Mouse (Mus musculus): ENCODE data around the gene Fap. TPM values are rescaled to one million over a fixed set of nuclear protein-coding genes. Genes with fewer than 3 reads are reported as not detected.

The Fap gene
- polyA plus RNA-seq, 1 experiment = 3.1 TPM

DNA sequence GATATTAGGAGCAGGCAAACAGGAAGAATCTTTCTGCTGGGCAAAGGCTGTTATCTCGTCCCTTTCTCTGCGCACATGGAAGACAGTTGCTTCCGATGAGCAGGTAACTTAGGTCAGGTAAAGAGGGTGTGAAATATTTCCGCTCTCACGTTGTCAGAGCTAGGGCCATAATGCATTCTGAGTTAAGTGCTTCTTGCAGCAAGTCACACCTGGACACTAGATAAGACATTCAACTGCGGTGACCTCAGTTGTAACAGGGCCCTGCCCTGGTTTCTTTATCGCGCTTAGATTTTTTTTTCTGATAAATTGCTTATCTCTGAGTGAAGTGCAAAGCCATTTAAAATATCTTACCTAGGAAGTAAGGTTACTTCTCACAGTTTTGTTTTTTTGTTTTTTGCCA lies 38.4 kb downstream of the Fap start:
- DNase-seq (ENCODE audit: extremely low spot score in 1 of 2, low spot score in 1 of 2) = no peak

DNA sequence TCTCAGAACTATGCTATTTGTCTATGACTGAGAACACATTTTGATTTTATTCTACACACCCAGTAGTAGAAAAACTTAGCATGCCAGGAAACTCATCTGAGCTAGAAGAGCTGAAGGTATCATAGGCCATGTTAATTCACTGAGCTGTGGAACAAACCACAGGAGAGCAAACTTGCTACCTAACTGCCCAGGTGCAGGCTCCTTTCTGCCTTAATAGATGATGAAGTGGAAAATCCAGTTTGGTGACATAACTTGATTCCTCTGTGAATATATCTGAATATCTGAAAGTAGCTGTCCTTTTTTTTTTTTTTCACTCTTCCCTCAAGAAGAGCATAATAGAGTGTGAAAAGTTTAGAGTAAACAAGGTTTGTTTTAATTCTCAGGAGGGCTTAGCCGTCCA lies 42.8 kb downstream of the Fap start:
- DNase-seq (ENCODE audit: extremely low spot score in 1 of 2, low spot score in 1 of 2) = no peak

- peak; percentile 63 to 82 for DNase-seq (ENCODE audit: extremely low spot score in 1 of 2, low spot score in 1 of 2)
Observed at GRCm38 (mm10) chr2:62526399-62526798, 47.5 kb downstream of the Fap start.

DNA sequence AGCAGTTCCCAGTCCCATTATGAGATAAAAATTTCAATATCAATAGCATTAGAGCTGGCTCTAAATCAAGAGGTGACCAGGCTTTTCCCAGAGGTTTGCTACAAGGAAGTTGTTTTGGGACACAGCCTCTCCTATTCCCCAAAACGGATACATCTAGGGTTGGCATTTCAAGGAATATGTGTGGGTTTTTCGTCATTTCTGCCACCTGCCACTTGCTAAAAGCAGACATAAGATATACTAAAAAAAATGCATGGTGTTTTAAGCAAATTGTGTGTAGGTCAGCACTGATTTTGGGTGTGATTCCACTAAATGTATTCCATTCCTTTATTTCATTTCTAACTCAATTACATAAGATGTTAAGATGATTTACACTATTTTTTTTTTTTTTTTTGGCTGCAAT lies 56.1 kb downstream of the Fap start:
- DNase-seq (ENCODE audit: extremely low spot score in 1 of 2, low spot score in 1 of 2) = peak; percentile 70 to 74

DNA sequence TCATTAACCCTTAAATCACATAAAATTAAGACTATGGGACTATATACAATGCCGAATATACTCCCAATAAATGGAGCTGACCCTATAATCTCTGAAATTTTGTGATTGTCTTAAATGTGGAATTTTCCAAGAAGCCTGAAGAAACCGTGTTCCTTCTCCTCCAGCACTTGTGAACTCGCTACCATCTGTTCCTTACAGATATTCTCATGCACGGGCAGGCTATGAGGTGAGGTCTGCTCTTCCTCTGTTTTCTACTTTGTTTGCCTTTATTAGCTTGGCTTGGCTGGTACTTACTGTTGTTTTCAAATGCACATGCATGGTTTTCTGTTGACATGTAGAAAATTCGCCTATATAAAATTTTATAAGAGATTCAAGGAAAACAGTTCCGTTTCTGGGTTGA lies 59.4 kb downstream of the Fap start:
- no peak for DNase-seq (ENCODE audit: extremely low spot score in 1 of 2, low spot score in 1 of 2)

GRCm38 (mm10) chr2:62513477-62513876 lies 60.4 kb downstream of the Fap start:
- DNase-seq (ENCODE audit: extremely low spot score in 1 of 2, low spot score in 1 of 2) = peak; percentile 59 to 84

DNA sequence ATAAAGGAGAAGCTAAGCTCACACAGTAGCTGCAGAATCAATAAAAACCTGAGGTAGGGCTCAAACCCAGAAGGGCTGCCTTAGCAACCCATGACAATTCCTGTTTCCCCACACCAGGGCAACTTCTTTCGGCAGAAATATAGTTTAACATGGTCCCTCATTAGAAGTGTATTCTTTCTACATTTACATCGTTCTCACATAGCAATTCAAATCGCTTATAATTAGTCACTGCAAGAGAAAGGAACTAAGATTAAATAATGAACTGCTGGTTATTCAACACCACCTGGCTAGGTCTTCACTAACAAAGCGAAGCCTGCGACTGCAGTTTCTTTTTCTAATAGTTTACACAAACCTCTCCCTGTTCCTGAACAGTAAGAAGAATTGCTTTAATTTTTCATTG lies 66.7 kb downstream of the Fap start:
- DNase-seq (ENCODE audit: extremely low spot score in 1 of 2, low spot score in 1 of 2) = no peak

GRCm38 (mm10) chr2:62506441-62506840 lies 67.4 kb downstream of the Fap start:
- DNase-seq (ENCODE audit: extremely low spot score in 1 of 2, low spot score in 1 of 2) = no peak

DNA sequence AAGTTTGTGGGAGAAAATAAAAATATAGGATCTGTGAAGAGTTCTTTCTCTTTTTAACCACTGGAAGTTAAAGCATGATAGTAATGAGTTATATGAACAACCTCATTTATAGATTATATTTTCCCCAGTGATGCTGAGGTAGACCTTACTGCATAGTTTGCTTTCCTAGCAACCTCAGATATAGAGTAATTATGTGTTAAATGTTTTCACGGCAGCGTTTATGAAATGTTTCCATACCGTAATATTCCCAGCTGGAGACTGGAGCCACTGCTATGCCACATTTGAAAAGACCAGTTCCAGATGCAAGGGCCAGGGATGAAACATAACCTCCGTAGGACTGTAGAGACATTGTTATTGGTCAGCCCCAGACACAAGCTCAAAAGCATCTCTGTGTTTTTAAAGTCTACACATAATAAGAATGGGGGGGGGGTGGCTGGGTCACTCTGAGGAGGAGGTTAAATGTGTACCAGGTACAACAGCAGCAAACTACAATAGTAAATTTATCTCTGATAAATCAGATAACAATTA lies 69.5 kb downstream of the Fap start:
- DNase-seq (ENCODE audit: extremely low spot score in 1 of 2, low spot score in 1 of 2) = no peak

- no peak for DNase-seq (ENCODE audit: extremely low spot score in 1 of 2, low spot score in 1 of 2)
Observed at GRCm38 (mm10) chr2:62503326-62503725, 70.5 kb downstream of the Fap start.

DNA sequence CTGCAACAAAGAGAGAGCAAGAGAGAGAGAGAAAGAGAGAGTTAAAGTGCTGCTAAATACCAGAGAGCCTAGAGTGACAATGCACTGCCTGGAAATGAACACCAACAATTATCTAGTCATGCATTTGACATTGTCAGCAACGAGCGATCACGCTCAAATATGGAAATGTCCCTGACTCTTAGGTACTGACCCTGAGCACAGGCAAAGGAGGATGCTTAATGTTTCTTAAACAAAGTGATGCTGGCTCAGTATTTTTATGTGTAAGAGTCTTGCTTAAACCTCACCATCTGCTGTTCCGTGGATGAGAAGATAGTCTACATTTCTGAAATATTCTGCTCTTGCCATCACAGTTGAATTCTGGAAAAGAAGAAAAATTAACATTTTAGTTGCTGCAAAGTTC lies 71.4 kb downstream of the Fap start:
- peak in 1 of 2 experiments; percentile 43 for DNase-seq (ENCODE audit: extremely low spot score in 1 of 2, low spot score in 1 of 2)

GRCm38 (mm10) chr2:62498821-62499220 lies 75.1 kb downstream of the Fap start:
- DNase-seq (ENCODE audit: extremely low spot score in 1 of 2, low spot score in 1 of 2) = no peak

DNA sequence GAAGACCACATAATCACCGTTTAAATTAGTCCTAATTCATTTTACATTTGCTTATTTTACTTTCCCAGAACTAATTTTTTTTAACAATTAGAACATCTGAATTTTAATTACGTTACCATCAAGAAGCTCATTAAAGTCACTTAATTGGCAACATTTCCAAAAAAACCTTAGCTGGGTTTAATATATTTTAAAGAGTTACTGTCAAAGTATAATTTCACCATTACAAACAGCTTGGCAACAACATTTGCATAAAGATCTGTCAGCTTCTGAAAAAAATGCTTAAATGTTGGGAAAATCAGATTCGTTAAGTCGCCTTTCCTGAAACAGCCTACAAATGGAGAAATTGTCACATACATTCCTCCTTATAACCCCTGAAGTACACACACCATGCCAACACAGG lies 75.8 kb downstream of the Fap start:
- no peak for DNase-seq (ENCODE audit: extremely low spot score in 1 of 2, low spot score in 1 of 2)

GRCm38 (mm10) chr2:62497333-62498002 lies 76.4 kb downstream of the Fap start:
- no peak for DNase-seq (ENCODE audit: extremely low spot score in 1 of 2, low spot score in 1 of 2)

DNA sequence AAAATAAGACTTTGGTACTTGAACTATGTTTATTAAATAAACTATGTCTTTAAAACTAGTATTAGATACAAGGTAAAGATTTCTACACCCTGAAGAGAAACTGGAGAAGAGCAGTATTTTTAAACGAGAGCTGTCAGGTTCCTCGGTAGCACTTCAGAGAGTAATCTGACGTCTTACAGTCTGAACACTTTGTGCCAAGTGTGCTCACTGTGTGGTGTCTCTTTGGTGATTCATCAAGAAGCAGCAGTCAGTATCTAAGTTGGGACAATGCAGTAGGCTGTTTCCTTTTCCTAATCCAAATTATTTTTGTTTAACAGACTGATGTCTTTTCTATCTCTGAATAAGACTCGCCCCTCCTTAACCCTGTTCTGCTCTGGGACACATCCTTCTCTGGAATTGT lies 78.5 kb downstream of the Fap start:
- DNase-seq (ENCODE audit: extremely low spot score in 1 of 2, low spot score in 1 of 2) = peak in 1 of 2 experiments; percentile 58

- peak in 1 of 2 experiments; percentile 17 for DNase-seq (ENCODE audit: extremely low spot score in 1 of 2, low spot score in 1 of 2)
Observed at GRCm38 (mm10) chr2:62489832-62490231, 84.0 kb downstream of the Fap start.

- no peak for DNase-seq (ENCODE audit: extremely low spot score in 1 of 2, low spot score in 1 of 2)
Observed at GRCm38 (mm10) chr2:62484906-62485305, 89.0 kb downstream of the Fap start.

DNA sequence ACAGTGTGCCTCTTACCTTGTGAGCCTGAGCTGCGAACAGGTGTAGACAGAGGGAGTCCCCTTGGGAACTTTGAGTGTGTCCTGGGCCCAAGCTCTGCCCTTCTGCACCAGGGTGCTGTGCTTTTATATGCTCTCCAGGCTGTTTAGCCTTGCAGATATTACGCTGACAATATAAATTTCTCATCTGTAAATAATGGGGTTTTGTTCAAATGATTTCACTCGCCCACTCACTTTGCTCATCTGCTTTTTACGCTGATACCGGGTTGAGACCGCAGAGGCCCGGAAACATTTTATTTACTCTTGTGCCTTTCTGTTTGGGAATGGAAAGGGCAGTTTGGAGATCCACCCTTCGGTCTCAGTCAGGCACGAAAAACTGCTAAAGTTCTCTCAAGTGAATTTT lies 90.3 kb downstream of the Fap start, which contains the start of gene Gcg:
Gene Gcg, minus strand, starts transcription at position 101 of the 400 bp plus-strand sequence.
- DNase-seq (ENCODE audit: extremely low spot score in 1 of 2, low spot score in 1 of 2) = no peak

DNA sequence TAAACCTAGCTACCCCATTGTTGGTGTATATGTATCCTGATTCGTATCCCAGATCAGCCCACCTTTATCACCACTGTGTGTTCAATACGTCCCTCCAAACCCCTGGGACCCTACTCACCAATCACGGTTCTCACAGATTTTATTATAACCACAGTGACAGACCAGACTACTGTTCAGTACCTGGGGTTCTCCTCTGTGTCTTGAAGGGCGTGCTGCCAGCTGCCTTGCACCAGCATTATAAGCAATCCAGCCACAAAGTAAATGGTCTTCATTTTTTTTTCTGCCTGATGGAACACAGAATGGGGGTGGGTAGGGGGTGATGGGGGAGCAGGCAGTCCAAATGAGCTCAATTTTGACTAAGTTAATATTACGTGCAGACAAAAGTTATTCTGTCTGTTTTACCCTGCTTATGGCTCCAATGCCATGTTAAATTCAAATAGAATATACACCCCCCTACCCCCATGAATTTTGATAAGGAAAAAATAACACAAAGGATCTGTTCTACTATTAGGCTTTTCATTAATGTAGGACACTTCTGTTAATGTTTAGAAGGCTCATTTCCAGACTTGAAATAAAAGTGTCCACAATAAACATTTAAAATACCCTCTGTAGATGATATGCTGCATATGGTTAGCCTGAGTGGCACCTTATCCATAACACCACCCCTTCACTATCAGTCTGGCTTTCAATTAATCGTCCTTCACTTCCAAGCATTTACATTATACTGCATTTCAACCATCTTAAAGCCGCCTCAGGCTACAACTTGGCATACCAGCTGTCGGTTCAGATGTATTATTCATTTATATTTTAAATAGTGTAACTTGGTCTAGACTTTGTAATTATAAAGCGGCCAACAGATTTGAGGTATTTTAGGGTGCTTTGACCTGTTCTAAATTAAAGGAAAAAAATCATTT lies 93.3 kb downstream of the Fap start:
- no peak for DNase-seq (ENCODE audit: extremely low spot score in 1 of 2, low spot score in 1 of 2)

DNA sequence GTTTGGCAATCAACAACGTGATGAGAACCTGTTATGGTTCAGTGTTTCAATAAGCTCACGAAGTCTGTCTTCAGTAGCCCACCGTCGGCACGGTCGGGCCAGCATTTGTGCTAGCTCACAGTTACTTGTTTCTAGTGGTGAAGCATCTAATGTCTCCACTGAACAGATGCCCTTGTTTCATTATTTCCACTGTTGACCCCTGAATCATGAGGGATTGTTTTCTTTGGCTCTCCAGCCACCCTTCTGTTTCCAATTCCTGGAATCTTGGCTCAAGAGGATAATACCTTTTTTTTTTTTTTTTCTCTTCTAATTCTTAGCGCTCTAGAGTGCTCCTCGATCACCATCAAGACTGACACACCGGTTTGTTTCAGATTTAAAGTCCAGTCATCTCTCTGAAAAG lies 104.3 kb downstream of the Fap start:
- DNase-seq (ENCODE audit: extremely low spot score in 1 of 2, low spot score in 1 of 2) = no peak

DNA sequence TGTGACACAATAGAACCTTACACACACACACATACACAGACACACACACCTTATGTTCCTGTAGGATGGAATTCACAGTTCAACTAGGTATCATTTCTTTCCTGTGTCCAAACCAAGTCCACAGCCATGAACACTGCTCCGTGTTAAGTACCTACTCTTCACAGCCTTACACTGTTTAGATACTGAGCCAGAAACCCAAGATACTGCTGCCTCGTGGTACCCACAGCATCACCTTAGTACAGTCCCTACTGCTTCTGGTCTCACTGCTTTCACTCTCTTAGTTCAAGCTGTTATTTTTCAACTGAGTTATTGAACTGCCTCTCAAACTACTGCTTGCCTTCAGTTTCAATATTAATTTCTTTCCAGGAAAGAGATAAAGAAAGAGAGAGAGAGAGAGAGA lies 110.6 kb downstream of the Fap start:
- no peak for DNase-seq (ENCODE audit: extremely low spot score in 1 of 2, low spot score in 1 of 2)

DNA sequence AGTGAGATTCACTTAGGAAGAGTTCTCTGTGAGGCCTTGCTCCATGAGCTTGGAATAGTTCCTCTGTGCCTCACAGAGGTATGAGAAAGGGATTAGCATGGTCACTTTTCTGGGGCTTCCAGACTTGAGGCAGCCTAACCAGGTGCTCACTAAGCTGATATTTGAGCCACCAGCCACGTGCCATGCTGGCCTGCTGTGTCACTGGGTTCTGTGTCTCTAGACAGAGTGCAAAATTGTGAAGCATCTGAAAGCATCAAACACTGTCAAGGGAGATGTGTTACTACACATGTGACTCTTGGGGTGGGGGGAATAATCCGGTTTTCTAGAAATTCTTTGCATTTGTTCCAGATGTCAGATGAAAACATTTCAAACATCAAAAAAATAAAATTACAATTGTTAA lies 111.7 kb downstream of the Fap start:
- DNase-seq (ENCODE audit: extremely low spot score in 1 of 2, low spot score in 1 of 2) = no peak

All from frontal cortex, adult 2 months (tissue).